Mouse (Mus musculus) neutrophil, adult 83 days (primary cell): Measurements from ENCODE around the gene Prap1. TPM values are rescaled to one million over a fixed set of nuclear protein-coding genes. Genes with fewer than 3 reads are reported as not detected.

Experiments used
- total RNA-seq, 2 experiments: library from RNA; stranded (reverse); gene quantifications; one replicate each; pipeline ENCODE4 v1.2.4; 2023

Gene Prap1
- not detected for total RNA-seq

GRCm38 (mm10) chr7:140092924-140093528 lies at the start of gene Prap1:
TSS of gene Prap1 (plus strand) at chr7:140093395.

GRCm38 (mm10) chr7:140048361-140049114 lies 44.7 kb upstream of the Prap1 start, which contains the start of gene Msx3:
TSS of gene Msx3 (minus strand) at chr7:140049089.

GRCm38 (mm10) chr7:140082242-140082678 lies 10.9 kb upstream of the Prap1 start, which contains the start of gene Caly:
TSS of gene Caly (minus strand) at chr7:140082548.

GRCm38 (mm10) chr7:140101993-140102860 lies 9.0 kb downstream of the Prap1 start, which contains the start of gene Fuom:
TSS of gene Fuom (minus strand) at chr7:140102441.

GRCm38 (mm10) chr7:140115583-140116328 lies 22.6 kb downstream of the Prap1 start, which contains the start of gene Paox:
TSS of gene Paox (plus strand) at chr7:140115799.

GRCm38 (mm10) chr7:140116329-140117054 lies 23.3 kb downstream of the Prap1 start, which contains the start of gene Echs1:
TSS of gene Echs1 (minus strand) at chr7:140116476.

GRCm38 (mm10) chr7:140137135-140138020 lies 44.2 kb downstream of the Prap1 start, which contains the start of gene Mtg1:
TSS of gene Mtg1 (plus strand) at chr7:140137564.

Other genes starting within 250 kb of the Prap1 start
- not detected for gene Kndc1, start 198.7 kb upstream of the Prap1 start, total RNA-seq
- gene Utf1, start 149.6 kb upstream of the Prap1 start, total RNA-seq: not detected
- gene 6430531B16Rik, start 114.6 kb upstream of the Prap1 start, total RNA-seq: 10 to 100 TPM; 11.8 to 15.1 TPM
- 100 to 1,000 TPM; 574 to 698 TPM for gene Adam8, start 100.8 kb upstream of the Prap1 start, total RNA-seq
- 10 to 100 TPM; 15.4 to 20.4 TPM for gene Zfp511, start 57.0 kb upstream of the Prap1 start, total RNA-seq
- 10 to 100 TPM; 21.1 to 24.4 TPM for gene Tubgcp2, start 56.7 kb upstream of the Prap1 start, total RNA-seq
- not detected for gene Msx3, start 44.3 kb upstream of the Prap1 start, total RNA-seq
- gene Caly, start 10.8 kb upstream of the Prap1 start, total RNA-seq: not detected
- gene Fuom, start 9.0 kb downstream of the Prap1 start, total RNA-seq: 1 to 10 TPM; 6.8 to 9.8 TPM
- gene Paox, start 22.4 kb downstream of the Prap1 start, total RNA-seq: 1 to 10 TPM; 6.1 to 8.1 TPM
- 10 to 100 TPM; 32.0 to 35.8 TPM for gene Echs1, start 23.1 kb downstream of the Prap1 start, total RNA-seq
- gene Mtg1, start 44.2 kb downstream of the Prap1 start, total RNA-seq: 1 to 10 TPM; 5.2 to 8.1 TPM
- not detected for gene Sprn, start 61.5 kb downstream of the Prap1 start, total RNA-seq
- gene Olfr522, start 71.4 kb downstream of the Prap1 start, total RNA-seq: not detected
- gene Olfr523, start 79.8 kb downstream of the Prap1 start, total RNA-seq: not detected
- gene Olfr524, start 112.6 kb downstream of the Prap1 start, total RNA-seq: not detected
- not detected for gene Cd163l1, start 124.9 kb downstream of the Prap1 start, total RNA-seq
- gene 5830411N06Rik, start 153.9 kb downstream of the Prap1 start, total RNA-seq: not detected
- not detected for gene Olfr525, start 227.5 kb downstream of the Prap1 start, total RNA-seq
- not detected for gene Olfr527, start 240.6 kb downstream of the Prap1 start, total RNA-seq